Mouse (Mus musculus) urinary bladder, postnatal 10 days (tissue): ENCODE results near the gene Aspdh.

Experiments used
- DNase-seq: peaks from one replicate; pipeline ENCODE4 v3.0.0; 2022; ENCODE audit warnings: low spot score

Gene Aspdh

DNA sequence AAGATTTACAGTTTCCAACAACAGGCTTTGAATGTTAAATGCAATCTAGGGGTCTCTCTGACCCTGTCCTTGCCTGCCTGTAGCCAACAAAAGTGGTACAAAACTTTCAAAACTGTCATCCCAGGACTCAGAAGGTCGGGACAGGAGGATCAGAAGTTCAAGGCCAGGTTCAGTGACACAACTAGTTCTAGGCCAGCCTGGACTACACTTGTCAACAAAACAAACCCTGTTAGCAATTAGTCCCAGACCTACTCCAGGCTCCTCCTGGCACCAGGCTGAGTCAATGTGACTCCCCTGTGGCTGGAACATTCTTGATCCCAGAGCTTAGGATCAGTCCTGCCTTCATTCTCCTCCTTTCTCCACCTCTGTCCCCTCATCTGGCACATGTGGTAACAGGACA lies 33.7 kb downstream of the Aspdh start:
- DNase-seq, result no peak

GRCm38 (mm10) chr7:44500046-44500445 lies 34.9 kb downstream of the Aspdh start:
- no peak for DNase-seq

DNA sequence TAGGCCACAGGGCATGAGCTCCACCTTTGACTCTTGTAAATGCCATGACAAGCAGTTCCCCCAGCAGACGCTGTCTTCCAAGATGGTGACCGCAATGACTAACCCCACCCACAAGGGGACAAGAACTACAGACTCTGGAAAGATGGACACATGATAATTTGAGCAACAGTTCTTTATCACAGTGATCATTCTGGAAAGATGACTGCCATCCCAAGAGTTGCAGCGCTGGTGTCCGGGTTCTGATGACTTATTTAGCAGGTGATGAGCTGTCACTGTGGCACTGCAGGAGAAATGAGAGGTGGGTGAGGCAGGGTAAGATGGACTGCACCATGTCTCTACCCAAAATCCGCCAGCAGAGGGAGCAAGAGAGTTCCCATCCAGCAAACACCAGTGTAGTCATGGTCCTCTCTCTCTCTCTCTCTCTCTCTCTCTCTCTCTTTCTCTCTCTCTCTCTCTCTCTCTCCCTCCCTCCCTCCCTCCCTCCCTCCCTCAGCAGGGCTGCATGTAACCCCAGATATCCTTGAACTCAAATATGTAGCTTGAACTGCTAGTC lies 36.4 kb downstream of the Aspdh start:
- DNase-seq, result no peak

DNA sequence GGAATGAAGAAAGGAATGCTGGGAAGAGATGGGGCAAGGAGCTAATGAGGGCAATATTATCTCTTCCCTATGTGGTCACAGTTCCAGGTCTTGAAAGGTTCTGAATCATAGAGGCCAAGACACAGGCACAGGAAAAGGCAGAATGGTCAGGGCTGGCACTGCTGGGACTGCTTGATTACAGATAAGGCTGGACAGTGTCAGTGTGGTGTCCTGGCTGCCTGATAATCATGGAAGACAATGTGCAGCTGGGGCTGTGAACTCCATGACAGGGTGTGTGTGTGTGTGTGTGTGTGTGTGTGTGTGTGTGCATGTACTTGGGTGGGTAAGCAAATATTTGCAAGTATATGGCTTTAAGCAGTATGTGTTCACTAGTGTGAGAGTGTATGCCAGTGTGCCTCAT lies 42.3 kb downstream of the Aspdh start:
- no peak for DNase-seq
